Mouse (Mus musculus): ENCODE measurements around the gene E130116L18Rik. TPM values are rescaled to one million over a fixed set of nuclear protein-coding genes. Genes with fewer than 3 reads are reported as not detected.
"Not testable (repeated sequence)": the region's sequence is repeated elsewhere in the genome, so short reads cannot be mapped to it uniquely, and the experiment has no call there.

The E130116L18Rik gene
- polyA plus RNA-seq, 1 experiment from 2014 or later, result not detected

DNA sequence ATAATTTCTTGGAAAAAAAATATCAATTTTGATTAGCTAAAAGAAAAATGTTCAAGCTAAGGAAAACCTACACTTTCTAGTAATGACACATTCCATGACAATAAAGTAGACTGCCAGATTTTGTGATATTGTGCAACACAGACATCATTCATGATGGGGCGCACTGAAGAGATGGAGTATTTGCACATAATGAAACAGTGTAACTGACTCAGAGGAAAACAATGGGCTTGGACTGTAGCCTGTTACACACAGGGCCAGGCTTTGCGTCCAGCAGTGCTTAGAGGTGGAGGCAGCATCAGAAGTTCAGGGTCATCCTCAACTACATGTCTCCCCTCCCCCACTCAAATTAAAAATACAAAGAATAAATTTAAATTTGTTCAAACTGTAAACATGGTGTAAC, 32.4 kb downstream of the E130116L18Rik start:
- no peaks in the 10 kb centered on the region for H3K27me3 ChIP-seq (ENCODE audit: control insufficient read depth, insufficient read depth, low read length)
- no peaks in the 10 kb centered on the region for H3K4me1 ChIP-seq (ENCODE audit: control insufficient read depth, insufficient read depth, low read length)
- H3K9ac ChIP-seq (replicated peaks; ENCODE audit: low read depth, low read length), result no peak overlapping the region
- 80% methylated on average over 2 of the region's 2 CpGs for WGBS
- no peaks in the 10 kb centered on the region for H3K36me3 ChIP-seq (ENCODE audit: control insufficient read depth, insufficient read depth, low read length)
- no peak overlapping the region for H3K4me3 ChIP-seq (ENCODE audit: low read depth, low read length)
- H3K27ac ChIP-seq (ENCODE audit: low read depth, low read length), result no peak overlapping the region
- ATAC-seq (ENCODE audit: low read depth), result no peak
- no peak overlapping the region for H3K4me2 ChIP-seq (ENCODE audit: low read depth, low read length)
- H3K9me3 ChIP-seq (ENCODE audit: control insufficient read depth, low read length), result no peaks in the 10 kb centered on the region

DNA sequence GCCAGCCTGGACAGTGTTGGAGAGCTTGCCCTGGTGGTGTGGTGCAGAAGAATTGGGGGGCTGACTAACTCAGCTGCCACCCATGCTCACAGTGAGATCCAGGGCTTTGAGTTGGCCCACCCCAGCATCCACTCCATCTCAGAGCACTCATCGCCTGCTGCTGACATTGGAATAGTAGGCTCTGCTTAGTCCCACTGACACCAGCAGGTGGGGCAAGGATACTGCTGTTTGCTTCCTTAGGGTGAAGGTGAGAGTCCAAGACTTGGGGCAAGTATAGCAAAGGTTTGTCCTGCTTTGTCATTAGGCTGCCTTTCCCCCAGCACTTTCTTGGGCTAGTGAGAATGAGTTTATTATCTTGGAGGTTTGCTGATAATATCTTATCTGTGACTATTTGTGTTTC, 34.2 kb downstream of the E130116L18Rik start:
- Histone ChIP-seq H3K27ac (ENCODE audit: low read depth, low read length) (no peak overlapping the region), H3K4me1 (ENCODE audit: control insufficient read depth, insufficient read depth, low read length) (no peaks in the 10 kb centered on the region), H3K9me3 (ENCODE audit: control insufficient read depth, low read length) (no peaks in the 10 kb centered on the region), H3K4me2 (ENCODE audit: low read depth, low read length) (no peak overlapping the region), H3K9ac (replicated peaks; ENCODE audit: low read depth, low read length) (no peak overlapping the region), H3K36me3 (ENCODE audit: control insufficient read depth, insufficient read depth, low read length) (no peaks in the 10 kb centered on the region), H3K27me3 (ENCODE audit: control insufficient read depth, insufficient read depth, low read length) (no peaks in the 10 kb centered on the region), H3K4me3 (ENCODE audit: low read depth, low read length) (no peak overlapping the region)
- no peak for ATAC-seq (ENCODE audit: low read depth)
- WGBS, result 63% methylated on average over 1 of the region's 1 CpGs

DNA sequence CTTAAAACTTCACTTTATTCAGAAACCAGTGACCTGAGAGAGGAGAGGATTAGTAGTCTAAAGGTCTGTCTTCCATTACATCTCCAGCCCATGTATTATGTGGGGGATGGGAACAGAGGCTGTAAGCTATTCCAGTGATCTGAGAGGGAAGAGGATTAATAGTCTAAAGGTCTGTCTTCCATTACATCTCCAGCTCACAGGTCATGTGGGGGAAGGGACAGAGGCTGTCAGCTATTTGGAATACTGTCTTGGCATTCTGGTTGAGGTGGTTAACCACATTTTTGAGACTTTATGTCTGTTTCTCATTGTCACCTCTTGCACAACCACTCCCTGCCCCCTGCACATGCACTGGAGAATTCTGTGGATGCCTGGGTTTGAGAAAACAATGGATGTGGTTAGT, 35.2 kb downstream of the E130116L18Rik start:
- no peak overlapping the region for H3K9ac ChIP-seq (replicated peaks; ENCODE audit: low read depth, low read length)
- no peak overlapping the region for H3K4me2 ChIP-seq (ENCODE audit: low read depth, low read length)
- H3K9me3 ChIP-seq (ENCODE audit: control insufficient read depth, low read length), result no peaks in the 10 kb centered on the region
- H3K27me3 ChIP-seq (ENCODE audit: control insufficient read depth, insufficient read depth, low read length), result no peaks in the 10 kb centered on the region
- H3K4me1 ChIP-seq (ENCODE audit: control insufficient read depth, insufficient read depth, low read length), result no peaks in the 10 kb centered on the region
- no peaks in the 10 kb centered on the region for H3K36me3 ChIP-seq (ENCODE audit: control insufficient read depth, insufficient read depth, low read length)
- H3K27ac ChIP-seq (ENCODE audit: low read depth, low read length), result no peak overlapping the region
- H3K4me3 ChIP-seq (ENCODE audit: low read depth, low read length), result no peak overlapping the region
- ATAC-seq (ENCODE audit: low read depth), result no peak

DNA sequence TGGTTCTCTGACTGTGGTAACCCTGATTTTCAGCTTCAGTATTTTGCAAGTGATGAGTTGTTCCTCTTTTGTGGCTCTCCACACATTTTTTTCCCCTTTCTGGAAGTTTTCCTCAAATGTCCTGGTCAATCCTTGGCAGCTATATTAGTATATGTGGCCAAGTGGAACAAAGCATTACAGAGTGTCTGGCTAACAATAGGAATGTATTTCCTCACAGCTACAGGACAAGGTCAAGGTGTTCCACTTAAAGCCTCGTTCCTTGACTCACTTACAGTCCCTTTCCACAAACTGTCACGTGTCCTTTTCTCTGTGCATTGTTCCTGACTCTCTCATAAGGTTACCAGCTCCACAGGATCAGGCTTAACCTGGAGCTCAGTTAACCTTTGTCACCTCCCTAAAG, 38.4 kb downstream of the E130116L18Rik start:
- no peak for ATAC-seq (ENCODE audit: low read depth)
- H3K27ac ChIP-seq (ENCODE audit: low read depth, low read length), result no peak overlapping the region
- no peaks in the 10 kb centered on the region for H3K4me1 ChIP-seq (ENCODE audit: control insufficient read depth, insufficient read depth, low read length)
- H3K4me2 ChIP-seq (ENCODE audit: low read depth, low read length), result no peak overlapping the region
- H3K27me3 ChIP-seq (ENCODE audit: control insufficient read depth, insufficient read depth, low read length), result no peaks in the 10 kb centered on the region
- H3K4me3 ChIP-seq (ENCODE audit: low read depth, low read length), result no peak overlapping the region
- H3K9me3 ChIP-seq (ENCODE audit: control insufficient read depth, low read length), result no peaks in the 10 kb centered on the region
- no peaks in the 10 kb centered on the region for H3K36me3 ChIP-seq (ENCODE audit: control insufficient read depth, insufficient read depth, low read length)
- H3K9ac ChIP-seq (replicated peaks; ENCODE audit: low read depth, low read length), result no peak overlapping the region
- 48% methylated on average over 2 of the region's 2 CpGs for WGBS

DNA sequence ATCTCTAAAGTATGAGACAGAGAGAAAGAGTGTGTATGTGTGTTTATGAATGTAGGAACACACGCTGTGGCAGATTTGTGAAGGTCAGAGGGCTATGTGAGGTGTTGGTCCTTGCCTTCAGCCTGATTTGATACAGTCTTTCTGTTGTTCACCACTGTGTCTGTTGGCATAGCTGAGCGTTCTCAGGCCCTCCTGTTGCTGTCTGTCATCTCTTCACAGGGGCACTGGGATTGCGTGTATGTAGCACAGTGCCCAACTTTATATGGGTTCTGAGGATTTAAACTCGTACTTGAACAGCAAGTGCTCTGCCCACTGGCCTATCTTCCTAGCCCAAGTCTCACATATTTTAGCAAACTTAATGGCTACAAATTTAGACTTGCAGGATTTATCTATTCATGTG, 39.4 kb downstream of the E130116L18Rik start:
- no peaks in the 10 kb centered on the region for H3K27me3 ChIP-seq (ENCODE audit: control insufficient read depth, insufficient read depth, low read length)
- WGBS, result 90% methylated on average over 4 of the region's 4 CpGs
- H3K27ac ChIP-seq (ENCODE audit: low read depth, low read length), result no peak overlapping the region
- no peak overlapping the region for H3K4me3 ChIP-seq (ENCODE audit: low read depth, low read length)
- no peaks in the 10 kb centered on the region for H3K4me1 ChIP-seq (ENCODE audit: control insufficient read depth, insufficient read depth, low read length)
- H3K9ac ChIP-seq (replicated peaks; ENCODE audit: low read depth, low read length), result no peak overlapping the region
- H3K4me2 ChIP-seq (ENCODE audit: low read depth, low read length), result no peak overlapping the region
- no peak for ATAC-seq (ENCODE audit: low read depth)
- H3K36me3 ChIP-seq (ENCODE audit: control insufficient read depth, insufficient read depth, low read length), result no peaks in the 10 kb centered on the region
- no peaks in the 10 kb centered on the region for H3K9me3 ChIP-seq (ENCODE audit: control insufficient read depth, low read length)

DNA sequence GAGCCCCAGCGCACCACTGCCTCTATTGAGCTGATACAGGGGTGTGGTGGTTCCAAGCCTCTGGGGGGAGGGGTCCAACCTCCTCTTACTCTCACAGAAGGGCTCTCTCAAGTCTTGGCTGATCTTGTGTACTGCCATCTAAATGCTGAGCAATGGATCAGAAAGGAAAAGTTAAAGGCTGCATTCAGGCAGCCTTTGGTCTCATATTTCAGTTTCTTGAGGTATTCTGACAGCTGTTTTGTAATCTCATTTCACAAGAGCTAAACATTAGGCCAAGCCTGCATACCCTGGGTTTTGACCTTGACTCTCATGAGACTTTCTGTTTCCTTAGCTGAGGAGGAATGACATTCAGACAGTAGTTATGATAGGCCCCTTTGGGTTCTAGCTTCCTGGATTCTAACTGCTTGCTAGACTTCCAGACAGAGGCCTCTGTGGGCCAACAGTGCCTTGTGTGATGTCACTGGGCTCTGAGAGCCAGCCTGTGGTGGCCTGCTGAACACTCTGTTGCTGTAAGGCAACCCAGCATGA, 41.9 kb downstream of the E130116L18Rik start, which contains the start of gene Galntl5:
Gene Galntl5 (plus strand): TSS at position 457 of the 528 bp plus-strand sequence.
- 88% methylated on average over 1 of the region's 1 CpGs for WGBS
- H3K9ac ChIP-seq (replicated peaks; ENCODE audit: low read depth, low read length), result no peak within 1 kb of the TSS

DNA sequence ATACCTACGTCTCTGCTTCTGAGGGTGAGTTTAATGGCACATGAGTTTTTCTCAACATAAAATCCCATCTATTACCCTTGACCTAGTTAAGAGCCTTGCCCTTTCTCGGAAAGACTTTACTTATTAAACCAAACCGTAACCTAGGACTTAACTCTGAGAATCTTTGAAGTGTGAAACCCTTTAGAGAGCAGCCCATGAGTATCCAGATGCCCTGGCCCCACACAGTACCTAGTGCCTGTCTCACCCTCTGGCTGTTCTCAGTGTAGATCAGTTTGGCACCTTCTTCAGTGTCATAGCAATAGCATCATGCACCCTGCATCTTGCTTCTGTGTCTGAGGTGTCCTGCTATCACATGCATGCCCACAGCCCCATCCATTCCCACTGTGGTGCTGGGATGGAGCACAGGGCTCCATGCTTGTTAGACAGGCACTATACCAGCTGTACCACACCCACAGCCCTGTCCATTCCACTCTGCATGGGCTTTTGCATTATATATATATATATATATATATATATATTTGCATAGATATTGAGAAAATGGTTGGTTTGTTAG, 42.9 kb downstream of the E130116L18Rik start:
- Histone ChIP-seq H3K9ac (replicated peaks; ENCODE audit: low read depth, low read length) (no peak overlapping the region), H3K36me3 (ENCODE audit: control insufficient read depth, insufficient read depth, low read length) (no peaks in the 10 kb centered on the region), H3K4me1 (ENCODE audit: control insufficient read depth, insufficient read depth, low read length) (no peaks in the 10 kb centered on the region), H3K9me3 (ENCODE audit: control insufficient read depth, low read length) (no peaks in the 10 kb centered on the region), H3K27me3 (ENCODE audit: control insufficient read depth, insufficient read depth, low read length) (no peaks in the 10 kb centered on the region), H3K27ac (ENCODE audit: low read depth, low read length) (no peak overlapping the region), H3K4me2 (ENCODE audit: low read depth, low read length) (no peak overlapping the region), H3K4me3 (ENCODE audit: low read depth, low read length) (no peak overlapping the region)
- no peak for ATAC-seq (ENCODE audit: low read depth)
- 96% methylated on average over 3 of the region's 3 CpGs for WGBS

More for the DNA sequence above, 41.9 kb downstream of the E130116L18Rik start, which contains the start of gene Galntl5:
- Histone ChIP-seq H3K4me2 (ENCODE audit: low read depth, low read length) (no peak within 1 kb of the TSS), H3K36me3 (ENCODE audit: control insufficient read depth, insufficient read depth, low read length) (no peaks in the 10 kb centered on the region), H3K9me3 (ENCODE audit: control insufficient read depth, low read length) (no peaks in the 10 kb centered on the region), H3K4me3 (ENCODE audit: low read depth, low read length) (no peak within 1 kb of the TSS), H3K4me1 (ENCODE audit: control insufficient read depth, insufficient read depth, low read length) (no peaks in the 10 kb centered on the region), H3K27me3 (ENCODE audit: control insufficient read depth, insufficient read depth, low read length) (no peaks in the 10 kb centered on the region), H3K27ac (ENCODE audit: low read depth, low read length) (no peak within 1 kb of the TSS)
- ATAC-seq (ENCODE audit: low read depth), result no peak

DNA sequence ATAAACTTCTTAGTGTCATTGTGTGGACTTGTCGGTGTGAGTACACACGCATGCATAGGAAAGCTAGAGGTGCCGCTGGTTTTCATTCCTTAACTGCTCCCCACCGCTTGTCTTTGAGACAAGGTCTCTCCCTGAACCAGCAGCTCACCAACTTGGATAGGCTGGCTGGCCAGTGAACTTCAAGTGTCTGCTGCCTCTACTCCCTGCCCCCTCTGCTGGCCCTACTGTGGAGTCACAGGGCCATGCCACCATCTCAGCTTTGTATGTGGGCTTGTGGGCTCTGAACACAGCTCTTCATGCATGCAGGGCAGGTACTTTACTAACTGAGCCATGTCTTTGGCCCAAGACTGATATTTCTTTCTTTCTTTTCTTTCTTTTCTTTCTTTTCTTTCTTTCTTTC, 43.7 kb downstream of the E130116L18Rik start:
- no peak overlapping the region for H3K27ac ChIP-seq (ENCODE audit: low read depth, low read length)
- H3K9ac ChIP-seq (replicated peaks; ENCODE audit: low read depth, low read length), result no peak overlapping the region
- no peak overlapping the region for H3K4me3 ChIP-seq (ENCODE audit: low read depth, low read length)
- 92% methylated on average over 4 of the region's 4 CpGs for WGBS
- ATAC-seq (ENCODE audit: low read depth), result no peak
- no peaks in the 10 kb centered on the region for H3K9me3 ChIP-seq (ENCODE audit: control insufficient read depth, low read length)
- no peak overlapping the region for H3K4me2 ChIP-seq (ENCODE audit: low read depth, low read length)
- no peaks in the 10 kb centered on the region for H3K4me1 ChIP-seq (ENCODE audit: control insufficient read depth, insufficient read depth, low read length)
- no peaks in the 10 kb centered on the region for H3K36me3 ChIP-seq (ENCODE audit: control insufficient read depth, insufficient read depth, low read length)
- H3K27me3 ChIP-seq (ENCODE audit: control insufficient read depth, insufficient read depth, low read length), result no peaks in the 10 kb centered on the region

DNA sequence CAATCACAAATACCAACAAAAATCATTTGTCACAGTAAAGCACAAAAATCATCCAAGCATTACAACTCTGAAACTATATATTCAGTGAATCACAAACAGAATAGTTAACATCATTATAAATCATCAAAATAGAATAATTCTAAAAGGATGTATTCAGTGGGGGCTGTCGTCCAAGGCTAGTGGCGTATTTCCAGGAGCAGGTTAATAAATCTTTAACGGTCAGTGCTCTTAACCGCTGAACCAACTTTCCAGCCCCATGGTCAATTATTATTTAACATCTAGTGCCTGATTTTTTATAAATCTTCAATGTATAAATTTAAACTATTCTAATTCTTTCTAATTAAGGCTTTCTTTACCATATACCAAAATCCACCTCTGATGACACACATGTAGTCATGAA, 44.4 kb downstream of the E130116L18Rik start:
- H3K9ac ChIP-seq (replicated peaks; ENCODE audit: low read depth, low read length); H3K27ac ChIP-seq (ENCODE audit: low read depth, low read length); H3K4me3 ChIP-seq (ENCODE audit: low read depth, low read length); H3K4me1 ChIP-seq (ENCODE audit: control insufficient read depth, insufficient read depth, low read length); ATAC-seq (ENCODE audit: low read depth); H3K4me2 ChIP-seq (ENCODE audit: low read depth, low read length); H3K36me3 ChIP-seq (ENCODE audit: control insufficient read depth, insufficient read depth, low read length); H3K27me3 ChIP-seq (ENCODE audit: control insufficient read depth, insufficient read depth, low read length); H3K9me3 ChIP-seq (ENCODE audit: control insufficient read depth, low read length): not testable (repeated sequence)
- WGBS, result 80% methylated on average over 4 of the region's 4 CpGs

All from neural tube, embryonic 14.5 days (tissue).